Mouse (Mus musculus): ENCODE measurements around the gene Idh3a. TPM values are rescaled to one million over a fixed set of nuclear protein-coding genes. Genes with fewer than 3 reads are reported as not detected.

Gene Idh3a
- total and polyA plus RNA-seq, 3 experiments, result 160 to 282 (median 205) TPM

DNA sequence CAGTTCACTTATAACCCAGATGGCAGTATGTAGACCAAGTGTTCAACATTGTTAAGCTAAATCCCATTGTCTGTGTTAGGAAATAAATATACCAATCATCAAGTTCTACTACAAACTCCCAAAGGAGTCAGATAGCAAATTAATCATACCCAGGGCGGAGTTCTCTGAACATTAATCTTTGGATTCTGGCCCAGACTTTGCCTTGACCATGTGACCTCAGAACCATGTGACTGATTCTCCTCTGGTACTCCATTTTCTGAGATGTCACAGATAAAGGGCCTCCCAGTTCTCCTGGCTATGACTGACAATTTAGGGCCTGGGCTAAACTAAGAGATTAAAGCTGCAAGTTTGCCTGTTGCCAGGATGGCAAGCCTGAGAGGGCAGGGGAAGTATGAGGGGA, 63.2 kb downstream of the Idh3a start (continued):
- TF ChIP-seq KAT2A (conservative IDR thresholded peaks at IDR 0.05; ENCODE audit: low read depth, low read length), result no peak

DNA sequence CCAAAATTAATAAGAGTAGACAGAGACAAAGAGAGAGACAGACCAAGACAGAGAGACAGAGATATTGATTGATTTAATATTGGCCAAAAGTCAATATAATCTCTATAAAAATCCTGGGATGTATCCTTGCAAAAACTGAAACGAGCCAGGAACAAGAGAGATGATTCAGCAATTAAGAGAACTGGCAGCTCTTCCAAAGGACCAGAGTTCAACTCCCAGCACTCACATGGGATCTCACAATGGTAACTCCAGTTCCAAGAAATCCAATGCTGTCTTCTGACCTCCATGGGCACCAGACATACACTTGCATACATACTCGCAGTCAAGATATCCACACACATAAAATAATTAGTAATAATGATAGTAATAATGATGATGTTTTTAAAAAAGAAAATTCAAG, 66.6 kb downstream of the Idh3a start:
- no peak overlapping the region for H3K4me3 ChIP-seq (ENCODE audit: control insufficient read depth in 1 of 2, insufficient read depth in 1 of 2, low read depth in 2 of 2, low read length in 2 of 2)

More for the DNA sequence above, 66.6 kb downstream of the Idh3a start:
- H3K9ac ChIP-seq (ENCODE audit: control insufficient read depth, low read depth, low read length, poor library complexity, severe bottlenecking), result no peak overlapping the region
- H3K79me2 ChIP-seq (ENCODE audit: control insufficient read depth, insufficient read depth, low read length, poor library complexity), result no peaks in the 10 kb centered on the region
- peaks cover 3 to 11% of the 10 kb centered on the region in 2 experiments; a peak in 3 of 4 replicates for H3K4me1 ChIP-seq (ENCODE audit: control insufficient read depth in 1 of 2, insufficient read depth in 2 of 2, low read length in 2 of 2)
- H3K36me3 ChIP-seq (ENCODE audit: control insufficient read depth in 1 of 2, insufficient read depth in 2 of 2, low read length in 2 of 2), result peaks cover 0 to 6% of the 10 kb centered on the region in 2 experiments; a peak in 2 of 4 replicates
- DNase-seq (ENCODE audit: low read depth, low spot score), result no peak
- TF ChIP-seq GABPA (IDR thresholded peaks at IDR 0.05; ENCODE audit: low read depth, low read length) (no peak), USF1 (IDR thresholded peaks at IDR 0.05; ENCODE audit: low read depth, low read length) (no peak), JUND (IDR thresholded peaks at IDR 0.05; ENCODE audit: low read depth, low read length) (no peak), ZMIZ1 (IDR thresholded peaks at IDR 0.05; ENCODE audit: low read depth, low read length) (no peak), NELFE (IDR thresholded peaks at IDR 0.05; ENCODE audit: low read depth, low read length) (no peak), SMC3 (IDR thresholded peaks at IDR 0.05; ENCODE audit: low read depth, low read length) (no peak), USF2 (IDR thresholded peaks at IDR 0.05; ENCODE audit: borderline replicate concordance in 1 of 2, insufficient read depth in 1 of 2, low read depth in 1 of 2, low read length in 2 of 2) (no peak), MYB (IDR thresholded peaks at IDR 0.05; ENCODE audit: low read depth, low read length) (no peak), ZNF384 (IDR thresholded peaks at IDR 0.05; ENCODE audit: low read depth, low read length) (no peak), POLR2AphosphoS2 (IDR thresholded peaks at IDR 0.05; ENCODE audit: low read length) (no peak), MAZ (IDR thresholded peaks at IDR 0.05; ENCODE audit: low read depth, low read length) (no peak), ZKSCAN1 (IDR thresholded peaks at IDR 0.05; ENCODE audit: low read depth, low read length) (no peak), ZC3H11A (IDR thresholded peaks at IDR 0.05; ENCODE audit: low read depth, low read length) (no peak), TCF12 (IDR thresholded peaks at IDR 0.05; ENCODE audit: low read depth, low read length) (no peak), ELF1 (IDR thresholded peaks at IDR 0.05; ENCODE audit: low read depth, low read length) (no peak), MXI1 (IDR thresholded peaks at IDR 0.05; ENCODE audit: low read depth, low read length) (no peak), TAL1 (IDR thresholded peaks at IDR 0.05; ENCODE audit: low read length) (no peak)
- no peaks in the 10 kb centered on the region for H3K9me3 ChIP-seq (replicated peaks; ENCODE audit: insufficient read depth, low read length)
- no peak overlapping the region for H3K27ac ChIP-seq (ENCODE audit: control insufficient read depth, low read depth, low read length)
- no peaks in the 10 kb centered on the region; a peak in 1 of 4 replicates for H3K27me3 ChIP-seq (ENCODE audit: control insufficient read depth in 1 of 2, insufficient read depth in 2 of 2, low read length in 2 of 2)

Other genes with a start within 250 kb of the Idh3a start
- 6.1 and 6.9 TPM in 2 replicates for gene Dmxl2, start 84.7 kb upstream of the Idh3a start, total RNA-seq (2012; rRNA removed)
- gene Dmxl2, start 84.7 kb upstream of the Idh3a start, polyA plus RNA-seq (2012; ENCODE audit: insufficient read depth in 1 of 2, insufficient read length in 2 of 2, low read depth in 1 of 2, low replicate concordance in 2 of 2, missing spikeins in 1 of 2), result 100 to 1,000 TPM in 1 of 2 experiments, 1 to 10 TPM in 1; 9.1 to 238 TPM
- 0.04 TPM in 1 of 2 replicates, not detected in the other for gene Sh2d7, start 47.4 kb upstream of the Idh3a start, total RNA-seq (2012; rRNA removed)
- gene Sh2d7, start 47.4 kb upstream of the Idh3a start, polyA plus RNA-seq (2012; ENCODE audit: insufficient read depth in 1 of 2, insufficient read length in 2 of 2, low read depth in 1 of 2, low replicate concordance in 2 of 2, missing spikeins in 1 of 2), result not detected
- gene Cib2, start 26.1 kb upstream of the Idh3a start, total RNA-seq (2012; rRNA removed), result 5.0 and 7.3 TPM in 2 replicates
- gene Cib2, start 26.1 kb upstream of the Idh3a start, polyA plus RNA-seq (2012; ENCODE audit: insufficient read depth in 1 of 2, insufficient read length in 2 of 2, low read depth in 1 of 2, low replicate concordance in 2 of 2, missing spikeins in 1 of 2), result 1 to 10 TPM in 1 of 2 experiments, not detected in 1; 9.0 TPM
- 8.3 and 11.9 TPM in 2 replicates for gene Acsbg1, start 75.5 kb downstream of the Idh3a start, total RNA-seq (2012; rRNA removed)
- gene Acsbg1, start 75.5 kb downstream of the Idh3a start, polyA plus RNA-seq (2012; ENCODE audit: insufficient read depth in 1 of 2, insufficient read length in 2 of 2, low read depth in 1 of 2, low replicate concordance in 2 of 2, missing spikeins in 1 of 2), result 1 to 10 TPM in 1 of 2 experiments, not detected in 1; 8.8 TPM
- 7.5 and 10.9 TPM in 2 replicates for gene Dnaja4, start 112.5 kb downstream of the Idh3a start, total RNA-seq (2012; rRNA removed)
- gene Dnaja4, start 112.5 kb downstream of the Idh3a start, polyA plus RNA-seq (2012; ENCODE audit: insufficient read depth in 1 of 2, insufficient read length in 2 of 2, low read depth in 1 of 2, low replicate concordance in 2 of 2, missing spikeins in 1 of 2), result 10 to 100 TPM in 1 of 2 experiments, not detected in 1; 13.0 TPM
- gene Wdr61, start 148.2 kb downstream of the Idh3a start, total RNA-seq (2012; rRNA removed), result 209 and 217 TPM in 2 replicates
- 100 to 1,000 TPM in 1 of 2 experiments, not detected in 1; 182 TPM for gene Wdr61, start 148.2 kb downstream of the Idh3a start, polyA plus RNA-seq (2012; ENCODE audit: insufficient read depth in 1 of 2, insufficient read length in 2 of 2, low read depth in 1 of 2, low replicate concordance in 2 of 2, missing spikeins in 1 of 2)
- gene Crabp1, start 178.4 kb downstream of the Idh3a start, total RNA-seq (2012; rRNA removed), result not detected in 2 replicates
- not detected for gene Crabp1, start 178.4 kb downstream of the Idh3a start, polyA plus RNA-seq (2012; ENCODE audit: insufficient read depth in 1 of 2, insufficient read length in 2 of 2, low read depth in 1 of 2, low replicate concordance in 2 of 2, missing spikeins in 1 of 2)

All from MEL (cell line).